Mouse (Mus musculus): ENCODE results near the gene Vamp3. TPM values are rescaled to one million over a fixed set of nuclear protein-coding genes. Genes with fewer than 3 reads are reported as not detected.

Vamp3 gene
- polyA plus RNA-seq, 1 experiment, result 0.14 TPM

DNA sequence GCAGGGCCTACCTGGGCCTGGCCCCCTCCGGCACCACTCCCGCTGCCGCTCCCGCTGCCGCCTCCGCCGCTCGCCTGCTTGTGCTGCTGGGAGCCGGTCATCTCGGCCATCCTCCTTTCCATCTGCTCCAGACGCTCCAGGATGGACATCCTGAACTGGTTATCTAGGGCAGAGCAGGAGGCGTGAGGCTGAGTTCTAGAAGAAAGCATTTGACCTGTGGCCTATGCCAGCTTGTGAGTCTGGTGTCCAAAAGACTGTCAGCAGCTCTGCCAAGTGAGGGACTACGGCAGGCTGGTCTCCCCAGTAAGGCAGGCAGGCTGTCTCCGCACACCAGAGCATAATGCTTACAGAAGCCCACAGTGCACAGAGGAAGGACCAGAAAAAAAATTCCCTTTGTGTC lies 31.1 kb upstream of the Vamp3 start:
- H3K4me3 ChIP-seq (replicated peaks), result no peak overlapping the region
- TF ChIP-seq GATA1 (IDR thresholded peaks at IDR 0.05; ENCODE audit: low read length), result no peak
- no peak for TF ChIP-seq TAL1 (IDR thresholded peaks at IDR 0.05; ENCODE audit: low read length)
- no peaks in the 10 kb centered on the region for H3K36me3 ChIP-seq (ENCODE audit: control insufficient read depth)
- no peaks in the 10 kb centered on the region for H3K27me3 ChIP-seq (ENCODE audit: control insufficient read depth)
- H3K4me1 ChIP-seq (ENCODE audit: control insufficient read depth), result no peaks in the 10 kb centered on the region
- no peaks in the 10 kb centered on the region for H3K9me3 ChIP-seq (ENCODE audit: control insufficient read depth, low read length)

GRCm38 (mm10) chr4:151087358-151087757 lies 29.6 kb upstream of the Vamp3 start:
- no peaks in the 10 kb centered on the region for H3K36me3 ChIP-seq (ENCODE audit: control insufficient read depth)
- no peaks in the 10 kb centered on the region for H3K27me3 ChIP-seq (ENCODE audit: control insufficient read depth)
- H3K9me3 ChIP-seq (ENCODE audit: control insufficient read depth, low read length), result no peaks in the 10 kb centered on the region
- H3K4me3 ChIP-seq (replicated peaks), result no peak overlapping the region
- no peaks in the 10 kb centered on the region for H3K4me1 ChIP-seq (ENCODE audit: control insufficient read depth)
- TF ChIP-seq TAL1 (IDR thresholded peaks at IDR 0.05; ENCODE audit: low read length) (no peak), GATA1 (IDR thresholded peaks at IDR 0.05; ENCODE audit: low read length) (no peak)

- no peaks in the 10 kb centered on the region for H3K9me3 ChIP-seq (ENCODE audit: control insufficient read depth, low read length)
- H3K4me1 ChIP-seq (ENCODE audit: control insufficient read depth), result no peaks in the 10 kb centered on the region
- TF ChIP-seq GATA1 (IDR thresholded peaks at IDR 0.05; ENCODE audit: low read length), result no peak
- no peak for TF ChIP-seq TAL1 (IDR thresholded peaks at IDR 0.05; ENCODE audit: low read length)
- H3K36me3 ChIP-seq (ENCODE audit: control insufficient read depth), result no peaks in the 10 kb centered on the region
- no peak overlapping the region for H3K4me3 ChIP-seq (replicated peaks)
- no peaks in the 10 kb centered on the region for H3K27me3 ChIP-seq (ENCODE audit: control insufficient read depth)
Observed at GRCm38 (mm10) chr4:151083027-151083426, 25.3 kb upstream of the Vamp3 start.

DNA sequence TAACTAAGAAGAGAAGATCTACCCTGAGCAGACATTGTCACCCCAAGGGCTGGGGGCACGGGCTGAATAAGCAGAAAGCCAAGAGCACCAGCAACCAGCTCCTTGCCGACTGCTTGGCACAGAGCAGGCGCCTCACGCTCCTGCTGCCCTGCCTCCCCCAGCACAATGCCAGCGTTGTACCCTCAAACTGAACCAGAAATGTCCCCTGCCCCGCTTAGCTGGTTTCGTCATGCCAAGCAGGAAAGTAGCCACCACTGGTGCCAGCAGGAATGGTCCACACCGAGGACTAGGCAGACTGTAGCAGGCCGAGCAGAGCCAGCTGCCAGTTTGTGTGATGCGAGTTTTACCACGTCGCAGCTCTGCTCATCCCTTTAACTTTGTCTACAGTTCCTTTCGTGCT lies 24.2 kb upstream of the Vamp3 start:
- TF ChIP-seq TAL1 (IDR thresholded peaks at IDR 0.05; ENCODE audit: low read length), result no peak
- TF ChIP-seq GATA1 (IDR thresholded peaks at IDR 0.05; ENCODE audit: low read length), result no peak
- Histone ChIP-seq H3K4me1 (ENCODE audit: control insufficient read depth) (no peaks in the 10 kb centered on the region), H3K4me3 (replicated peaks) (no peak overlapping the region), H3K36me3 (ENCODE audit: control insufficient read depth) (no peaks in the 10 kb centered on the region), H3K9me3 (ENCODE audit: control insufficient read depth, low read length) (no peaks in the 10 kb centered on the region), H3K27me3 (ENCODE audit: control insufficient read depth) (no peaks in the 10 kb centered on the region)

DNA sequence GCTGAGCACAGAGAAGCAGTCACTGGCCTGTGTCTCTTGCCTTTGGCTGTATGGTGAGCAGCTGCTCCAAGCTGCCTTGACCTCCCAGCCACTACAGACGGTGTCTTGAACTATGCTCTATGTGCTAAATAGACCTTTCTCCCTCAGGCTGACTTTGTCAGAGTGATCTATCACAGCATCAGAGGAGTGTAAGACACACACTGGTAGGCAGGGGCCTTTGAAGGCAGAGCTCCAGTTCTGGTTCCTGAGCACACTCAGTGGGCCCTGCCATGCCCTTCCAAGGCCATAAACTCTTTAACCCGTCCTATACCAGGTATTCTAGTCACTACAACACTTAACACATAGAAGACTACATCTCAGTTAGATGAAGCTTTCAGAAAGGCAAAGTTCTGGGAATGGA lies 23.6 kb upstream of the Vamp3 start:
- Histone ChIP-seq H3K27me3 (ENCODE audit: control insufficient read depth) (no peaks in the 10 kb centered on the region), H3K36me3 (ENCODE audit: control insufficient read depth) (no peaks in the 10 kb centered on the region), H3K9me3 (ENCODE audit: control insufficient read depth, low read length) (no peaks in the 10 kb centered on the region), H3K4me1 (ENCODE audit: control insufficient read depth) (no peaks in the 10 kb centered on the region), H3K4me3 (replicated peaks) (no peak overlapping the region)
- TF ChIP-seq GATA1 (IDR thresholded peaks at IDR 0.05; ENCODE audit: low read length) (no peak), TAL1 (IDR thresholded peaks at IDR 0.05; ENCODE audit: low read length) (no peak)

- H3K4me1 ChIP-seq (ENCODE audit: control insufficient read depth), result no peaks in the 10 kb centered on the region
- no peaks in the 10 kb centered on the region for H3K27me3 ChIP-seq (ENCODE audit: control insufficient read depth)
- no peaks in the 10 kb centered on the region for H3K36me3 ChIP-seq (ENCODE audit: control insufficient read depth)
- TF ChIP-seq TAL1 (IDR thresholded peaks at IDR 0.05; ENCODE audit: low read length) (no peak), GATA1 (IDR thresholded peaks at IDR 0.05; ENCODE audit: low read length) (no peak)
- H3K4me3 ChIP-seq (replicated peaks), result no peak overlapping the region
- H3K9me3 ChIP-seq (ENCODE audit: control insufficient read depth, low read length), result no peaks in the 10 kb centered on the region
Observed at GRCm38 (mm10) chr4:151074817-151075216, 17.1 kb upstream of the Vamp3 start.

DNA sequence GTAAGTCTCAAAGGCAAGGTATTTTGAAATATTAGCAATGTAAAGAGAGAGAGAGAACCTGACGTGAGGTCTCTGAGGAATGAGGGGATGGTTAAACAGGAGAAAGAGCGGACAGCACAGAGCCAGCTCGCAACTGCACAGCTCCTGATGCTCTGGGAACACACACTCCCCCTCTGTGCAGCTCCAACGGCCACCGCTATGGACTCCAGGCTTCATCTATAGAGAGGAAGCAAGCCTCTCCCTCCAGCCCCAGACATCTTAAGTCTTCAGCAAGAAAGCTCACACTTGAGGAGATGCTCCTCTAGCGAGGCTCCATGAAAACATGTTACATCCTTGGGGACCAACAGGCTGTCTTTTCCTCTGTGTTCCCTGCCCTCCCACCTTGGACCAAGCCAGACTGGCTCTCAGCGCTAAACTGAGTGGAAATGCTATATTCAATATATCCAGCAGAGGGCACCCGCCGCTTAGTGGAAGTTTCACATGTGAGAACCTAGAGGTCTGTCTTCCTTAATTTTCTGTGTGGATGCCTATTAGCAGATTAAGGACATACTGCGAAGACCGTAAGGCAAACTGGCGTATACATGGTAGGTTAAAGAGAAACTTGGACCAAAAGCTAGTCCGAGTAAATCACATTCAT lies 15.5 kb upstream of the Vamp3 start:
- no peak overlapping the region for H3K4me3 ChIP-seq (replicated peaks)
- H3K9me3 ChIP-seq (ENCODE audit: control insufficient read depth, low read length), result no peaks in the 10 kb centered on the region
- no peaks in the 10 kb centered on the region for H3K27me3 ChIP-seq (ENCODE audit: control insufficient read depth)
- no peaks in the 10 kb centered on the region for H3K4me1 ChIP-seq (ENCODE audit: control insufficient read depth)
- TF ChIP-seq TAL1 (IDR thresholded peaks at IDR 0.05; ENCODE audit: low read length) (no peak), GATA1 (IDR thresholded peaks at IDR 0.05; ENCODE audit: low read length) (no peak)
- no peaks in the 10 kb centered on the region for H3K36me3 ChIP-seq (ENCODE audit: control insufficient read depth)

- H3K9me3 ChIP-seq (ENCODE audit: control insufficient read depth, low read length), result no peaks in the 10 kb centered on the region
- no peak for TF ChIP-seq TAL1 (IDR thresholded peaks at IDR 0.05; ENCODE audit: low read length)
- no peak for TF ChIP-seq GATA1 (IDR thresholded peaks at IDR 0.05; ENCODE audit: low read length)
- H3K27me3 ChIP-seq (ENCODE audit: control insufficient read depth), result no peaks in the 10 kb centered on the region
- no peaks in the 10 kb centered on the region for H3K36me3 ChIP-seq (ENCODE audit: control insufficient read depth)
- no peak overlapping the region for H3K4me3 ChIP-seq (replicated peaks)
- no peaks in the 10 kb centered on the region for H3K4me1 ChIP-seq (ENCODE audit: control insufficient read depth)
Observed at GRCm38 (mm10) chr4:151070962-151071361, 13.2 kb upstream of the Vamp3 start.

DNA sequence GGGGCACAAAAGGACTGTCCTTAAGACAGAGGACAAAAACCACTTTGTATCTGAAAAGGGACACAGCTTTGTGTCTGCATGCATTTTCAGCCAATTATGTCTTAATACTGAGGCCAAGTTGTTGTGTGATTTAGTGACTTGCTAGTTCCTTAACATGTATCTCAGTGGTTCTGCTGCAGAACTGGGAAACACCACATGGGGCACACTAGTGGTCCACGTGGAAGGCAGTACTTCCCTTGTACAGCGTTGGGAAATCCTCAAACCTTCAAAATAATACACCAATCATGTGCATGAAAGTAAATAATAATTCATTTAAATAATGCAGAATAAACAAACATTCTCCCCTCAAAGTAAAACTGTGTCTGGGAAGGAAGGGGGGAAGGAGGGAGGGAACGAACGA lies 11.0 kb upstream of the Vamp3 start:
- no peaks in the 10 kb centered on the region for H3K4me1 ChIP-seq (ENCODE audit: control insufficient read depth)
- H3K9me3 ChIP-seq (ENCODE audit: control insufficient read depth, low read length), result no peaks in the 10 kb centered on the region
- no peaks in the 10 kb centered on the region for H3K27me3 ChIP-seq (ENCODE audit: control insufficient read depth)
- TF ChIP-seq GATA1 (IDR thresholded peaks at IDR 0.05; ENCODE audit: low read length) (no peak), TAL1 (IDR thresholded peaks at IDR 0.05; ENCODE audit: low read length) (no peak)
- no peak overlapping the region for H3K4me3 ChIP-seq (replicated peaks)
- H3K36me3 ChIP-seq (ENCODE audit: control insufficient read depth), result no peaks in the 10 kb centered on the region

GRCm38 (mm10) chr4:151059566-151059965 lies 1.8 kb upstream of the Vamp3 start:
- TF ChIP-seq GATA1 (IDR thresholded peaks at IDR 0.05; ENCODE audit: low read length) (no peak), TAL1 (IDR thresholded peaks at IDR 0.05; ENCODE audit: low read length) (no peak)
- peaks cover 17% of the 10 kb centered on the region for H3K36me3 ChIP-seq (ENCODE audit: control insufficient read depth)

More at GRCm38 (mm10) chr4:151059566-151059965, 1.8 kb upstream of the Vamp3 start:
- no peak overlapping the region for H3K4me3 ChIP-seq (replicated peaks)
- H3K9me3 ChIP-seq (ENCODE audit: control insufficient read depth, low read length), result peaks cover 10% of the 10 kb centered on the region
- peaks cover 20% of the 10 kb centered on the region for H3K4me1 ChIP-seq (ENCODE audit: control insufficient read depth)
- H3K27me3 ChIP-seq (ENCODE audit: control insufficient read depth), result no peaks in the 10 kb centered on the region
